Mouse (Mus musculus): ENCODE data around the gene Gpr12.

DNA sequence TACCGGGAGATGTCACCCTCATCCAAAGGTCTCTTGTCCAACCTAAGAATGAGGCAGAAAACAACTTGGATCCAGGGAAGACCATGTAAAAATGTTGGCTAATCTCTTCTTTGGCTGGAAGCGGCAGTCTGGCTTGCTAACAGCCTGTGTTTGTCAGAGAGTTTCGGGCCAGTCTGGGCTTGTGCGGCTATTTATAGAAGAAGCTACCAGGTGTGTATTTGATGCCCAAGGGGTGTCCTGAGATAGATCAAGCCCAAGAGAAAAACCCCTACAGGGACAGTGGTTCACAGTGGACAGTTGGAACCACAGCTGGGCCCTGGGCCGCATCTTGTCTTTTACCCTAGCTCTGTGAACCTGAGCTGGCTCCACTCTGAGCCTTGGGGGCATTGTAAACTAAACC is 21.9 kb upstream of the Gpr12 start:
- TF ChIP-seq POLR2A (IDR thresholded peaks at IDR 0.05; ENCODE audit: extremely low read depth, insufficient read depth, low read length) (no peak), CTCF (IDR thresholded peaks at IDR 0.05; ENCODE audit: low read depth, low read length) (no peak)
